Mouse (Mus musculus): Measurements from ENCODE around the gene Nckipsd.

- TF ChIP-seq MAX (IDR thresholded peaks at IDR 0.05; ENCODE audit: low read depth) (no peak), POLR2A (IDR thresholded peaks at IDR 0.05; ENCODE audit: insufficient read length, low read depth) (no peak), POLR2AphosphoS2 (IDR thresholded peaks at IDR 0.05; ENCODE audit: insufficient read length, low read depth) (no peak), TCF3 (IDR thresholded peaks at IDR 0.05; ENCODE audit: insufficient read length, low read depth) (no peak), USF1 (IDR thresholded peaks at IDR 0.05; ENCODE audit: low read depth) (no peak), CEBPB (IDR thresholded peaks at IDR 0.05; ENCODE audit: insufficient read depth, poor library complexity, severe bottlenecking) (no peak), E2F4 (IDR thresholded peaks at IDR 0.05; ENCODE audit: insufficient read depth) (no peak)
These were observed 34.8 kb downstream of the Nckipsd start for GRCm38 (mm10) chr9:108842989-108843388.
